ENCODE assay signal across 19 mouse cellular contexts in the genomic region with DNA sequence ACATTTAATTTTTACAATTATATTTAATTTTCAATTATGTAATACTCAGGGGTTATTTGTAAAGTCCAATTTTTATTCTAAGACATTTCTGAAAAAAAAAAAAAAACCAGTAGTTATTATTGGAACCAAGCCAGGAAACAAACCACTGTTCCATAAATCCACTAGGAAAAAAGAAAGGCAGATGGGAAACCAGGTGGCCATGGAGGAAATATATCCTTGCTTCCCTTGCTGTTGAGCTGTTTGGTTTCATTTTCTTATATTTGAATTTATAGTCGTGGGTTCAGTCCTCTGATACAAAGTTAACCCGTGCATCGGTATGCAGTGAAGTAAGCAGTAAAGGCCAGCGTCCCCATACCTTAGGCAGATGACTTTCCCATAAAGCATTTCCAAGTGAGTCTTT.
DNase-seq lines count a peak whose midpoint lies in the region; ATAC-seq and TF ChIP-seq lines count a peak whose summit lies in the region.
"Had no signal": no experiment of that assay in that cellular context is flagged by ENCODE, and none has a peak within 500 bp of the region (broad histone marks: within the 10 kb centered on the region; RNA-seq: fewer than 3 reads in every experiment).

No protein-coding gene starts in this region.

- no peak overlapping the region for H3K4me3 ChIP-seq in kidney, postnatal 0 days (replicated peaks; ENCODE audit: low read depth, low read length)
- H3K4me3 ChIP-seq: heart, embryonic 10.5 days; left cerebral cortex, adult 2 months; limb, embryonic 12.5 days; liver, embryonic 13.5 days had no signal

- no peaks in the 10 kb centered on the region for H3K27me3 ChIP-seq in kidney, postnatal 0 days (ENCODE audit: insufficient read depth, low read length)
- H3K27me3 ChIP-seq: limb, embryonic 12.5 days; liver, embryonic 13.5 days; Patski had no signal

- no peak for ATAC-seq in kidney, postnatal 0 days (replicated peaks; ENCODE audit: low FRiP score, low read depth)
- ATAC-seq: CD4-positive, CD25-positive, alpha-beta regulatory T cell, adult 4 months; inflammation-experienced regulatory T-cells, adult 6 months; Patski had no signal

- H3K9me3 ChIP-seq in kidney, postnatal 0 days (replicated peaks; ENCODE audit: low read length) = no peaks in the 10 kb centered on the region
- H3K9me3 ChIP-seq: heart, embryonic 10.5 days; limb, embryonic 12.5 days; liver, embryonic 13.5 days had no signal

- no peak for TF ChIP-seq CTCF in kidney, postnatal 0 days (IDR thresholded peaks at IDR 0.05; ENCODE audit: low read depth)

- WGBS in kidney, postnatal 0 days = 39% methylated on average over 4 of the region's 4 CpGs

- no peak overlapping the region for H3K4me2 ChIP-seq in kidney, postnatal 0 days (ENCODE audit: low read length)
- H3K4me2 ChIP-seq: limb, embryonic 12.5 days; liver, embryonic 13.5 days; lung, embryonic 14.5 days had no signal

- H3K36me3 ChIP-seq in kidney, postnatal 0 days (ENCODE audit: insufficient read depth, low read length) = no peaks in the 10 kb centered on the region
- H3K36me3 ChIP-seq: heart, embryonic 10.5 days; limb, embryonic 12.5 days; liver, embryonic 13.5 days had no signal

- no peaks in the 10 kb centered on the region for H3K4me1 ChIP-seq in kidney, postnatal 0 days (replicated peaks; ENCODE audit: insufficient read depth, low read length)
- H3K4me1 ChIP-seq: heart, embryonic 10.5 days; limb, embryonic 12.5 days; liver, embryonic 13.5 days had no signal

- no peak overlapping the region for H3K27ac ChIP-seq in kidney, postnatal 0 days
- H3K27ac ChIP-seq: heart, embryonic 10.5 days; left cerebral cortex, adult 2 months; limb, embryonic 12.5 days; liver, embryonic 13.5 days had no signal

- no peak overlapping the region for H3K9ac ChIP-seq in kidney, postnatal 0 days (ENCODE audit: low read depth, low read length)
- H3K9ac ChIP-seq: limb, embryonic 12.5 days; liver, embryonic 13.5 days; lung, embryonic 14.5 days had no signal

- DNase-seq in cerebellum, adult 11 months = peak; percentile 37
- no peak for DNase-seq in cerebellum, postnatal 14 days
- peak; percentile 31 for DNase-seq in kidney, postnatal 0 days (ENCODE audit: low spot score)
- DNase-seq in kidney, postnatal 36 days = no peak
- DNase-seq in brain, adult 2 months (ENCODE audit: low read depth, low spot score) = peak; percentile 89
- DNase-seq in cerebellum, adult 9-10 months = peak; percentile 84
- DNase-seq in urinary bladder, adult 2 months (ENCODE audit: low spot score) = no peak
- DNase-seq: adrenal gland, adult 8-10 months; kidney, adult 8-10 months; liver, embryonic 13.5 days; lung, embryonic 14.5 days; lung, postnatal 4 days; right cerebral cortex, postnatal 4 days had no signal

Comparison
In these comparisons a context has a peak if more than half of its experiments do, and no peak if none do; other contexts are left out.
1. DNase-seq: peak in cerebellum, adult 11 months (single experiment), kidney, postnatal 0 days (single experiment), brain, adult 2 months (single experiment) and cerebellum, adult 9-10 months (single experiment); none in cerebellum, postnatal 14 days (0 of 2), kidney, postnatal 36 days (0 of 2) and urinary bladder, adult 2 months (single experiment).